Mouse (Mus musculus): ENCODE results near the gene Cs. TPM values are rescaled to one million over a fixed set of nuclear protein-coding genes. Genes with fewer than 3 reads are reported as not detected.

Gene Cs
- polyA plus RNA-seq, 1 experiment from 2014 or later, result 314 TPM

DNA sequence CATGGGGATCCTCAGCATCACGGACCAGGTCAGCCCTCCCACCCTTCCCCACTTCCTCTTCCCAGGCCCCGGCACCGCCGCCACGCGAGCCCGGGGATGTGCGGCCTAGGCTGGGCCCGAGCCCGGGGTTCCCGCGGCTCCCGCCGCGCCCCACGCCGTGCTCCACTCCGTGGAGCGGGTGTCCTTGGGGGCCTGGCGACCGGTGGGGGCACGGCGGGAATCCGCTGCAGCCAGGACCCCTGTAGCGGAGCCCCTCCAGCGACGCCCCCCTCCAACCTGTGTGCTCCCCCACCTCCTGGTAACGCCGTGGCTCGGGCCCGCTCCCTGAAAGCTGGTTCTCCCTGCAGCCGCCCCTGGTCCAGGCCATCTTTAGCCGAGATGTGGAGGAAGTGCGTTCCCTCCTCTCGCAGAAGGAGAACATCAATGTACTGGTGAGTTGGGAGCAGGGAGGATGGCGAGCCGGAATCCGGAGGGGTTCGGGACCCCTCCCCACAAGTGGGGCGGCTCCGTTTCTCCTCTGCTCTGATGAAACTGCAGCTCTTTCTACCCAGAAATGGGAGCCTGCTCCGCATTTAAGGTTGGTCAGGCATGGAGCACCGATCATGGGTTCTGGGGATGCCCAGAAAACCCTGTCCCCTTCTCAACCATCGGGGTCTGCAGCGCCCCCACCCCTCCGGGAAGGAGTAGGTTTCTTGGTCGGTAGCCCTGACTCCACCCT is 39.8 kb downstream of the Cs start:
- peak; percentile 68 for ATAC-seq
- Histone ChIP-seq H3K27ac (ENCODE audit: low read depth, low read length) (peak overlapping the region; percentile 98), H3K4me2 (ENCODE audit: low read length) (peak overlapping the region; percentile 83), H3K27me3 (replicated peaks; ENCODE audit: control insufficient read depth, insufficient read depth, low read length) (no peaks in the 10 kb centered on the region), H3K36me3 (ENCODE audit: control insufficient read depth, insufficient read depth, low read length) (peaks cover 20% of the 10 kb centered on the region), H3K9ac (ENCODE audit: low read depth, low read length) (peak overlapping the region; percentile 100), H3K4me1 (ENCODE audit: control insufficient read depth, insufficient read depth, low read depth, low read length) (peaks cover 21% of the 10 kb centered on the region), H3K9me3 (ENCODE audit: control insufficient read depth, low read length) (no peaks in the 10 kb centered on the region), H3K4me3 (ENCODE audit: low read length) (peak overlapping the region; percentile 97)
- under 1% methylated on average over 34 of the region's 47 CpGs for WGBS

DNA sequence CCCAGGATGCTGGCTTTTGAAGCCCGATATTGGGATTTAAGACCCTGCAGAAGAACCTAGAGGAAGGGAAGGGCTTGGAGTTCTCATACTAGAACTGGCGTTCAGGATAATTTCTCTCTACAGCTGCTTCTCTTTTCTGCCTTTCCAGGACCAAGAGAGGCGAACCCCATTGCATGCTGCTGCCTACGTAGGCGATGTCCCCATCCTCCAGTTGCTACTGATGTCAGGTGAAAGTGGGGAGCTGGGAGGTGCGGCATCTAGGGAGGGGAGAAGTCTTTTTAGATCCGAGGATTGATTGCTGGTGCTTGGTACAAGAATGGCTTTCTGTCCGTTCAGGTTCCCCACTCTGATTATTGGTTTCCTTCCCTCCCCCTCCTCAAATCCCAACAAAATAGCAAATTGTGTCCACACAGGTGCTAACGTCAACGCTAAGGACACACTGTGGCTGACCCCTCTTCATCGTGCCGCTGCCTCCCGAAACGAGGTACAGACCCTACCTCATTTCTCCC is 40.5 kb downstream of the Cs start:
- H3K4me1 ChIP-seq (ENCODE audit: control insufficient read depth, insufficient read depth, low read depth, low read length), result peaks cover 21% of the 10 kb centered on the region
- peak overlapping the region; percentile 100 for H3K9ac ChIP-seq (ENCODE audit: low read depth, low read length)
- peak overlapping the region; percentile 83 for H3K4me2 ChIP-seq (ENCODE audit: low read length)
- no peak for ATAC-seq
- H3K27me3 ChIP-seq (replicated peaks; ENCODE audit: control insufficient read depth, insufficient read depth, low read length), result no peaks in the 10 kb centered on the region
- H3K4me3 ChIP-seq (ENCODE audit: low read length), result peak overlapping the region; percentile 97
- peaks cover 26% of the 10 kb centered on the region for H3K36me3 ChIP-seq (ENCODE audit: control insufficient read depth, insufficient read depth, low read length)
- WGBS, result 53% methylated on average over 14 of the region's 14 CpGs
- H3K9me3 ChIP-seq (ENCODE audit: control insufficient read depth, low read length), result no peaks in the 10 kb centered on the region
- H3K27ac ChIP-seq (ENCODE audit: low read depth, low read length), result peak overlapping the region; percentile 98

DNA sequence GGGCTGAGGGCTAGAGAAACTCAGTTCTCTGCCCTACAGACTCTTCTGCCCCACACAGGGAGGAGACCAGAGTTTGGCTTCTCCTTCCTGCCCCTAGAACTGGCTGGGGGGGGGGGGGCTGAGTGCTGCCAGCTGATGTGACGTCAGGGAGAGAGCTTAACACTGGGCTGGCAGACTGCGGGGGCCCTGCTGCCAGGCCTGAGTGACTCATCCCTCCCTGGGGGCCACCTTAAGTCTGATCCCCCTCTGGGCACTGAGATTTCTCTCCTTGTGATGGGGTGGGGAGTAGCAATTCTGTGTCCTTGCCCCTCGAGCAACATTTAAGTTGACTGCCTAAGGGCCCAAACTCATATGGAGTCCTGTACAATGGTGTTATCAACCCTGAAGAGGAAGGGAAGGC is 40.9 kb downstream of the Cs start:
- Histone ChIP-seq H3K9me3 (ENCODE audit: control insufficient read depth, low read length) (no peaks in the 10 kb centered on the region), H3K4me1 (ENCODE audit: control insufficient read depth, insufficient read depth, low read depth, low read length) (peaks cover 21% of the 10 kb centered on the region), H3K27me3 (replicated peaks; ENCODE audit: control insufficient read depth, insufficient read depth, low read length) (no peaks in the 10 kb centered on the region), H3K9ac (ENCODE audit: low read depth, low read length) (peak overlapping the region; percentile 100), H3K4me2 (ENCODE audit: low read length) (peak overlapping the region; percentile 83), H3K27ac (ENCODE audit: low read depth, low read length) (peak overlapping the region; percentile 98; the same call in 1 of the 2 replicates), H3K4me3 (ENCODE audit: low read length) (peak overlapping the region; percentile 97), H3K36me3 (ENCODE audit: control insufficient read depth, insufficient read depth, low read length) (peaks cover 31% of the 10 kb centered on the region)
- ATAC-seq, result no peak
- 78% methylated on average over 2 of the region's 3 CpGs for whole genome bisulfite sequencing

DNA sequence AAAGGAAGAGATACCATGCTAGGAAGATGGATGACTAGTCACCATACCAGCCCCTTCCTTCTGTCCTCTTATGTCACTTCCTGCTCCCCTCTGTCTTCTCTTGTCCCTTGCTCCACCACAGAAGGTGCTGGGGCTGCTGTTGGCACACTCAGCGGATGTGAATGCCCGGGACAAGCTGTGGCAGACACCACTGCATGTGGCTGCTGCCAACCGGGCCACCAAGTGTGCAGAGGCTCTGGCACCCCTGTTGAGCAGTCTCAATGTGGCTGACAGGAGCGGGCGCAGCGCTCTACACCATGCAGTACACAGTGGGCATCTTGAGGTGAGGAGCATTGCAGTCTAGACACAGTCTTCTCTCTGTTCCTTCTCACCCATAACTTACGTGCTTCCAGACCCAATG is 41.7 kb downstream of the Cs start:
- no peak overlapping the region for H3K4me3 ChIP-seq (ENCODE audit: low read length)
- H3K4me1 ChIP-seq (ENCODE audit: control insufficient read depth, insufficient read depth, low read depth, low read length), result peaks cover 21% of the 10 kb centered on the region
- H3K36me3 ChIP-seq (ENCODE audit: control insufficient read depth, insufficient read depth, low read length), result peaks cover 39% of the 10 kb centered on the region
- WGBS, result 90% methylated on average over 7 of the region's 7 CpGs
- H3K9me3 ChIP-seq (ENCODE audit: control insufficient read depth, low read length), result no peaks in the 10 kb centered on the region
- H3K4me2 ChIP-seq (ENCODE audit: low read length), result no peak overlapping the region
- H3K9ac ChIP-seq (ENCODE audit: low read depth, low read length), result no peak overlapping the region
- H3K27me3 ChIP-seq (replicated peaks; ENCODE audit: control insufficient read depth, insufficient read depth, low read length), result no peaks in the 10 kb centered on the region
- no peak for ATAC-seq
- H3K27ac ChIP-seq (ENCODE audit: low read depth, low read length), result no peak overlapping the region

DNA sequence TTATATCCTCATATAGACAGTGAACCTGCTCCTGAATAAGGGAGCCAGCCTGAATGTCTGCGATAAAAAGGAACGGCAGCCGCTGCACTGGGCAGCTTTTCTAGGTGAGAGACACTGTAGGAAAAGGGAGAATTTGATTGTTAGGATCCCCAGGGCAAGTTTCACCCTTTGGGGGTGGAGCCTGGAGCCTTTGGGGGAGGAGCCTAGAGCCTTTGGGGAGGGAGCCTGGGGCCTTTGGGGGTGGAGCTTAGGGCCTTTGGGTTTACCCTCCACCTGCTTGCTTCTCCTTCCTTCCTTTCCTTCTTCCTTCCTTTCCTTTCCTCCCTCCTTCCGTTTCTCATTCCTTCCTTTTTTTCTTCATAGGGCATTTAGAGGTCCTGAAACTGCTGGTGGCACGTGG is 43.0 kb downstream of the Cs start:
- no peak overlapping the region for H3K27ac ChIP-seq (ENCODE audit: low read depth, low read length)
- no peaks in the 10 kb centered on the region for H3K27me3 ChIP-seq (replicated peaks; ENCODE audit: control insufficient read depth, insufficient read depth, low read length)
- WGBS, result 88% methylated on average over 5 of the region's 5 CpGs
- H3K4me1 ChIP-seq (ENCODE audit: control insufficient read depth, insufficient read depth, low read depth, low read length), result peaks cover 21% of the 10 kb centered on the region
- H3K4me3 ChIP-seq (ENCODE audit: low read length), result no peak overlapping the region
- H3K36me3 ChIP-seq (ENCODE audit: control insufficient read depth, insufficient read depth, low read length), result peaks cover 48% of the 10 kb centered on the region
- no peaks in the 10 kb centered on the region for H3K9me3 ChIP-seq (ENCODE audit: control insufficient read depth, low read length)
- ATAC-seq, result no peak
- H3K4me2 ChIP-seq (ENCODE audit: low read length), result no peak overlapping the region
- H3K9ac ChIP-seq (ENCODE audit: low read depth, low read length), result no peak overlapping the region

DNA sequence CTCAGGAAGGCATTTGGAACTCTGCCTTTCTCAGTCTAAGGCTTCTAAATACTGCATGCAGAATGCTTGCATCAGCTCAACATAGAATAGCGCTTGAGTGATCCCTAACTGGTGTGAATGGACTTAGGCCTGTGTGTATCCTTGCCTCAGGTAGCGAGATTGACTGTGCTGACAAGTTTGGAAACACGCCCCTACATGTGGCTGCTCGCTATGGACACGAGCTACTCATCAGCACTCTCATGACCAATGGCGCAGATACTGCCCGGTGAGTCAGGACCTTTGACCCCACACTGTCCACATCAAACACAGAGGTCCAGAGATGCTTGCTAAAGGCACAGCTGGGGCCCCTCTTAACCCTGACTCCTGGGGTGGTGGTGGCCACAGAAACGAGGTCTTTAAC is 44.9 kb downstream of the Cs start:
- Histone ChIP-seq H3K4me2 (ENCODE audit: low read length) (no peak overlapping the region), H3K9ac (ENCODE audit: low read depth, low read length) (no peak overlapping the region), H3K4me3 (ENCODE audit: low read length) (no peak overlapping the region), H3K4me1 (ENCODE audit: control insufficient read depth, insufficient read depth, low read depth, low read length) (peaks cover 15% of the 10 kb centered on the region), H3K9me3 (ENCODE audit: control insufficient read depth, low read length) (no peaks in the 10 kb centered on the region), H3K36me3 (ENCODE audit: control insufficient read depth, insufficient read depth, low read length) (peaks cover 64% of the 10 kb centered on the region), H3K27ac (ENCODE audit: low read depth, low read length) (no peak overlapping the region), H3K27me3 (replicated peaks; ENCODE audit: control insufficient read depth, insufficient read depth, low read length) (no peaks in the 10 kb centered on the region)
- ATAC-seq, result no peak
- WGBS, result 84% methylated on average over 8 of the region's 8 CpGs

DNA sequence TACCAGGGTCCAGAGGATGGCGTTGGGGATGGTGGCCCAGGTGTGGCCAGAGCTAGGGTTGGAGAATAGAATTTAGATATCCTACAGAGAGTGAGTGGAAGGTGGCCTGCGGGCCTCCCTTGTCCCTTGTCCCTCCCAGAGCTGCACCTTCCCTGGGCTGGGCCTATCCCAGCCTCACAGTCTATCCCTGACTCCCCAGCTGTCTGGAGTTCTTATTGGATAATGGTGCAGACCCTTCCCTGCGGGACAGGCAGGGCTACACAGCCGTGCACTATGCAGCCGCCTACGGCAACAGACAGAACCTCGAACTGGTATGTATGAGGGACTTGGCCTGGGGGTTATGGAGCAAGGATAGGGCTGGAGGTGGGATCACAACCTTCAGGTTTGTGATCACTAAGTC is 48.4 kb downstream of the Cs start:
- no peak overlapping the region for H3K27ac ChIP-seq (ENCODE audit: low read depth, low read length)
- no peak overlapping the region for H3K9ac ChIP-seq (ENCODE audit: low read depth, low read length)
- H3K9me3 ChIP-seq (ENCODE audit: control insufficient read depth, low read length), result no peaks in the 10 kb centered on the region
- H3K27me3 ChIP-seq (replicated peaks; ENCODE audit: control insufficient read depth, insufficient read depth, low read length), result no peaks in the 10 kb centered on the region
- ATAC-seq, result no peak
- no peaks in the 10 kb centered on the region for H3K4me1 ChIP-seq (ENCODE audit: control insufficient read depth, insufficient read depth, low read depth, low read length)
- peaks cover 87% of the 10 kb centered on the region for H3K36me3 ChIP-seq (ENCODE audit: control insufficient read depth, insufficient read depth, low read length)
- no peak overlapping the region for H3K4me2 ChIP-seq (ENCODE audit: low read length)
- 97% methylated on average over 7 of the region's 7 CpGs for WGBS
- H3K4me3 ChIP-seq (ENCODE audit: low read length), result no peak overlapping the region

DNA sequence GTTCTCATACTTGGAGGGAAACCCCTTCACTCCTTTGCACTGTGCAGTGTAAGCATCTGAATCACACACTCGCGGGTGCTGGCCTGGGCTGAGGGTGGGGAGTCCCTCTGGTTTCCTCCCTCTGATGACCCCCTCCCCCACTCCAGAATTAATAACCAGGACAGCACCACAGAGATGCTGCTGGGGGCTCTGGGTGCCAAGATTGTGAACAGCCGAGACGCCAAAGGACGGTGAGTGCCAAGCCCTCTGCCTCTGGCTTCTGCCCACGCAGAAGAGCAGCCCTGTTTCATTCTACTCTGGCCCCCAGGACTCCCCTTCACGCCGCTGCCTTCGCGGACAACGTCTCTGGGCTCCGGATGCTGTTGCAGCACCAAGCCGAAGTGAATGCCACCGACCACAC is 51.4 kb downstream of the Cs start:
- Histone ChIP-seq H3K4me3 (ENCODE audit: low read length) (no peak overlapping the region), H3K9me3 (ENCODE audit: control insufficient read depth, low read length) (no peaks in the 10 kb centered on the region), H3K4me2 (ENCODE audit: low read length) (no peak overlapping the region), H3K27me3 (replicated peaks; ENCODE audit: control insufficient read depth, insufficient read depth, low read length) (no peaks in the 10 kb centered on the region), H3K27ac (ENCODE audit: low read depth, low read length) (no peak overlapping the region), H3K9ac (ENCODE audit: low read depth, low read length) (no peak overlapping the region), H3K36me3 (ENCODE audit: control insufficient read depth, insufficient read depth, low read length) (peaks cover 81% of the 10 kb centered on the region), H3K4me1 (ENCODE audit: control insufficient read depth, insufficient read depth, low read depth, low read length) (no peaks in the 10 kb centered on the region; the same call in 1 of the 2 replicates)
- ATAC-seq, result no peak
- WGBS, result 85% methylated on average over 14 of the region's 14 CpGs

DNA sequence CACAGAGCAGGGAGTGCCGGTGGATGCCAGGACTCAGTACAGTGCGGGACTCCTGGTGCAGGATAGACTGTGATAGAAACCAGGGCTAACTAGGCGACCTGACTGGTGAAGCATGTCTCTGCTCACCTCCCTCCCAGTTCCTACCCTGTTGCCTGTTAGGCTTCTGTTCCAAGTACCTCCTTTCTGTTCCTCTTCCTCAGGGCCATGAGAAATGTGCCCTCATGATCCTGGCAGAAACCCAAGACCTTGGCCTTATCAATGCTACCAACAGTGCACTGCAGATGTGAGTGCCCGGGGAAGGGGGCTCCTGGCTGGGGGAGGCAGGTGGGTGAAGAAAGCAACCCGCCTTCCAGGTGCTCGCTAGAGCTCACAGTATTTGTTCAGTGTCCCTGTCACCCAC is 52.0 kb downstream of the Cs start:
- Histone ChIP-seq H3K4me3 (ENCODE audit: low read length) (no peak overlapping the region), H3K9me3 (ENCODE audit: control insufficient read depth, low read length) (no peaks in the 10 kb centered on the region), H3K27me3 (replicated peaks; ENCODE audit: control insufficient read depth, insufficient read depth, low read length) (no peaks in the 10 kb centered on the region), H3K4me1 (ENCODE audit: control insufficient read depth, insufficient read depth, low read depth, low read length) (no peaks in the 10 kb centered on the region; the same call in 1 of the 2 replicates), H3K9ac (ENCODE audit: low read depth, low read length) (no peak overlapping the region), H3K27ac (ENCODE audit: low read depth, low read length) (no peak overlapping the region), H3K36me3 (ENCODE audit: control insufficient read depth, insufficient read depth, low read length) (peaks cover 75% of the 10 kb centered on the region), H3K4me2 (ENCODE audit: low read length) (no peak overlapping the region)
- 92% methylated on average over 6 of the region's 6 CpGs for WGBS
- no peak for ATAC-seq
